Mouse (Mus musculus): Measurements from ENCODE around the gene Rap1b. TPM values are rescaled to one million over a fixed set of nuclear protein-coding genes. Genes with fewer than 3 reads are reported as not detected.

Gene Rap1b
- polyA plus RNA-seq, 1 experiment, result 38.2 TPM

- no peak overlapping the region for H3K27ac ChIP-seq (ENCODE audit: insufficient read depth, low read depth, low read length)
- no peak overlapping the region for H3K4me3 ChIP-seq (ENCODE audit: insufficient read depth, low read depth, low read length)
- DNase-seq, result no peak
- no peak for TF ChIP-seq POLR2A (IDR thresholded peaks at IDR 0.05; ENCODE audit: low read depth, low read length)
- no peak for TF ChIP-seq CTCF (conservative IDR thresholded peaks at IDR 0.05; ENCODE audit: insufficient read depth, insufficient read length, low read depth, low read length)
- no peaks in the 10 kb centered on the region for H3K4me1 ChIP-seq (ENCODE audit: control insufficient read depth, insufficient read depth, low read length)
- no peaks in the 10 kb centered on the region for H3K27me3 ChIP-seq (replicated peaks; ENCODE audit: control insufficient read depth, insufficient read depth, low read length)
- WGBS, result 86% methylated on average over 3 of the region's 3 CpGs
- no peaks in the 10 kb centered on the region for H3K36me3 ChIP-seq (ENCODE audit: control insufficient read depth, insufficient read depth, low read length)
These were observed 21.5 kb upstream of the Rap1b start for GRCm38 (mm10) chr10:117867301-117867700.

- no peaks in the 10 kb centered on the region for H3K36me3 ChIP-seq (ENCODE audit: control insufficient read depth, insufficient read depth, low read length)
- WGBS, result 69% methylated on average over 8 of the region's 8 CpGs
- no peak overlapping the region for H3K27ac ChIP-seq (ENCODE audit: insufficient read depth, low read depth, low read length)
- no peak for DNase-seq
- H3K27me3 ChIP-seq (replicated peaks; ENCODE audit: control insufficient read depth, insufficient read depth, low read length), result no peaks in the 10 kb centered on the region
- no peaks in the 10 kb centered on the region for H3K4me1 ChIP-seq (ENCODE audit: control insufficient read depth, insufficient read depth, low read length)
- no peak for TF ChIP-seq POLR2A (IDR thresholded peaks at IDR 0.05; ENCODE audit: low read depth, low read length)
- no peak for TF ChIP-seq CTCF (conservative IDR thresholded peaks at IDR 0.05; ENCODE audit: insufficient read depth, insufficient read length, low read depth, low read length)
- no peak overlapping the region for H3K4me3 ChIP-seq (ENCODE audit: insufficient read depth, low read depth, low read length)
These were observed 20.8 kb upstream of the Rap1b start for GRCm38 (mm10) chr10:117866641-117867040.

- Histone ChIP-seq H3K36me3 (ENCODE audit: control insufficient read depth, insufficient read depth, low read length) (no peaks in the 10 kb centered on the region), H3K4me1 (ENCODE audit: control insufficient read depth, insufficient read depth, low read length) (no peaks in the 10 kb centered on the region), H3K4me3 (ENCODE audit: insufficient read depth, low read depth, low read length) (no peak overlapping the region), H3K27ac (ENCODE audit: insufficient read depth, low read depth, low read length) (no peak overlapping the region), H3K27me3 (replicated peaks; ENCODE audit: control insufficient read depth, insufficient read depth, low read length) (no peaks in the 10 kb centered on the region)
- 65% methylated on average over 6 of the region's 6 CpGs for WGBS
- DNase-seq, result no peak
- no peak for TF ChIP-seq POLR2A (IDR thresholded peaks at IDR 0.05; ENCODE audit: low read depth, low read length)
- no peak for TF ChIP-seq CTCF (conservative IDR thresholded peaks at IDR 0.05; ENCODE audit: insufficient read depth, insufficient read length, low read depth, low read length)
These were observed 18.9 kb upstream of the Rap1b start for GRCm38 (mm10) chr10:117864695-117865094.

GRCm38 (mm10) chr10:117864251-117864650, 18.4 kb upstream of the Rap1b start:
- Histone ChIP-seq H3K36me3 (ENCODE audit: control insufficient read depth, insufficient read depth, low read length) (no peaks in the 10 kb centered on the region), H3K4me3 (ENCODE audit: insufficient read depth, low read depth, low read length) (no peak overlapping the region), H3K4me1 (ENCODE audit: control insufficient read depth, insufficient read depth, low read length) (no peaks in the 10 kb centered on the region), H3K27me3 (replicated peaks; ENCODE audit: control insufficient read depth, insufficient read depth, low read length) (no peaks in the 10 kb centered on the region), H3K27ac (ENCODE audit: insufficient read depth, low read depth, low read length) (no peak overlapping the region)
- no peak for TF ChIP-seq CTCF (conservative IDR thresholded peaks at IDR 0.05; ENCODE audit: insufficient read depth, insufficient read length, low read depth, low read length)
- TF ChIP-seq POLR2A (IDR thresholded peaks at IDR 0.05; ENCODE audit: low read depth, low read length), result no peak
- DNase-seq, result no peak
- 83% methylated on average over 4 of the region's 4 CpGs for WGBS

GRCm38 (mm10) chr10:117862014-117862580, 16.3 kb upstream of the Rap1b start:
- 67% methylated on average over 11 of the region's 11 CpGs for WGBS
- TF ChIP-seq POLR2A (IDR thresholded peaks at IDR 0.05; ENCODE audit: low read depth, low read length) (no peak), CTCF (conservative IDR thresholded peaks at IDR 0.05; ENCODE audit: insufficient read depth, insufficient read length, low read depth, low read length) (no peak)
- Histone ChIP-seq H3K4me1 (ENCODE audit: control insufficient read depth, insufficient read depth, low read length) (no peaks in the 10 kb centered on the region), H3K27ac (ENCODE audit: insufficient read depth, low read depth, low read length) (no peak overlapping the region), H3K27me3 (replicated peaks; ENCODE audit: control insufficient read depth, insufficient read depth, low read length) (no peaks in the 10 kb centered on the region), H3K36me3 (ENCODE audit: control insufficient read depth, insufficient read depth, low read length) (no peaks in the 10 kb centered on the region), H3K4me3 (ENCODE audit: insufficient read depth, low read depth, low read length) (no peak overlapping the region)
- DNase-seq, result no peak

- H3K36me3 ChIP-seq (ENCODE audit: control insufficient read depth, insufficient read depth, low read length), result no peaks in the 10 kb centered on the region
These were observed 15.1 kb upstream of the Rap1b start for GRCm38 (mm10) chr10:117860958-117861357.

GRCm38 (mm10) chr10:117860361-117860760, 14.5 kb upstream of the Rap1b start:
- no peak for DNase-seq
- 81% methylated on average over 7 of the region's 7 CpGs for WGBS
- Histone ChIP-seq H3K36me3 (ENCODE audit: control insufficient read depth, insufficient read depth, low read length) (no peaks in the 10 kb centered on the region), H3K27ac (ENCODE audit: insufficient read depth, low read depth, low read length) (no peak overlapping the region), H3K4me3 (ENCODE audit: insufficient read depth, low read depth, low read length) (no peak overlapping the region), H3K4me1 (ENCODE audit: control insufficient read depth, insufficient read depth, low read length) (no peaks in the 10 kb centered on the region), H3K27me3 (replicated peaks; ENCODE audit: control insufficient read depth, insufficient read depth, low read length) (no peaks in the 10 kb centered on the region)
- TF ChIP-seq POLR2A (IDR thresholded peaks at IDR 0.05; ENCODE audit: low read depth, low read length), result no peak
- TF ChIP-seq CTCF (conservative IDR thresholded peaks at IDR 0.05; ENCODE audit: insufficient read depth, insufficient read length, low read depth, low read length), result no peak

More at GRCm38 (mm10) chr10:117860958-117861357, 15.1 kb upstream of the Rap1b start:
- WGBS, result 75% methylated on average over 16 of the region's 16 CpGs
- Histone ChIP-seq H3K27me3 (replicated peaks; ENCODE audit: control insufficient read depth, insufficient read depth, low read length) (no peaks in the 10 kb centered on the region), H3K27ac (ENCODE audit: insufficient read depth, low read depth, low read length) (no peak overlapping the region), H3K4me3 (ENCODE audit: insufficient read depth, low read depth, low read length) (no peak overlapping the region), H3K4me1 (ENCODE audit: control insufficient read depth, insufficient read depth, low read length) (no peaks in the 10 kb centered on the region)
- no peak for TF ChIP-seq CTCF (conservative IDR thresholded peaks at IDR 0.05; ENCODE audit: insufficient read depth, insufficient read length, low read depth, low read length)
- no peak for TF ChIP-seq POLR2A (IDR thresholded peaks at IDR 0.05; ENCODE audit: low read depth, low read length)
- DNase-seq, result peak; percentile 25

Measured in kidney, adult 2 months (tissue).